Mouse (Mus musculus) limb, embryonic 14.5 days (tissue): ENCODE measurements at regions not wholly inside any gene's neighbourhood (a gene's known extent, or its start where the extent isn't known, plus 50 kb on each side); places are given as distances from the start of the nearest gene placed in this dataset.

ENCODE experiments used
- ATAC-seq: fragments of 200-750 bp; cut with Nextera tagmentation; 2 replicates; pipeline ENCODE4 v1.8.0; 2017; ENCODE audit warnings: low read depth, moderate number of reproducible peaks, moderate TSS enrichment; ENCODE audit not compliant: low FRiP score
- DNase-seq: peaks from one replicate; pipeline ENCODE4 v3.0.0-alpha.2; 2015; ENCODE audit warnings: low spot score
- H3K27ac ChIP-seq: fragments of 300-500 bp; sonication (generic); replicated peaks from 2 replicates; pipeline ENCODE4 v1.5.1; 2014; ENCODE audit warnings: low read depth, mild to moderate bottlenecking, low read length, moderate library complexity, mixed read lengths
- H3K27me3 ChIP-seq: fragments of 300-500 bp; sonication (generic); 2 replicates; pipeline ENCODE4 v1.6.1; 2014; ENCODE audit warnings: low read length, mixed read lengths; ENCODE audit not compliant: control insufficient read depth, insufficient read depth
- H3K36me3 ChIP-seq: fragments of 300-500 bp; sonication (generic); 2 replicates; pipeline ENCODE4 v1.6.1; 2014; ENCODE audit warnings: mild to moderate bottlenecking, low read length, moderate library complexity, mixed read lengths; ENCODE audit not compliant: control insufficient read depth, insufficient read depth
- H3K4me1 ChIP-seq: fragments of 300-500 bp; sonication (generic); 2 replicates; pipeline ENCODE4 v1.6.1; 2014; ENCODE audit warnings: antibody characterized with exemption, low read length, mixed read lengths; ENCODE audit not compliant: control insufficient read depth, insufficient read depth
- H3K4me2 ChIP-seq: fragments of 300-500 bp; sonication (generic); replicated peaks from 2 replicates; pipeline ENCODE4 v1.6.1; 2014; ENCODE audit warnings: low read depth, mild to moderate bottlenecking, low read length, moderate library complexity; ENCODE audit not compliant: severe bottlenecking
- H3K4me3 ChIP-seq: fragments of 300-500 bp; sonication (generic); replicated peaks from 2 replicates; pipeline ENCODE4 v1.5.1; 2014; ENCODE audit warnings: low read length
- H3K9ac ChIP-seq: fragments of 300-500 bp; sonication (generic); 2 replicates; pipeline ENCODE4 v1.6.1; 2014; ENCODE audit warnings: mild to moderate bottlenecking, low read depth, low read length, moderate library complexity; ENCODE audit not compliant: severe bottlenecking
- H3K9me3 ChIP-seq: fragments of 300-500 bp; sonication (generic); 2 replicates; pipeline ENCODE4 v1.6.1; 2016; ENCODE audit warnings: low read length; ENCODE audit not compliant: control insufficient read depth
- POLR2A ChIP-seq: fragments of 200-500 bp; IDR thresholded peaks from 2 replicates; pipeline ENCODE4 v1.8.0; 2012; ENCODE audit warnings: inconsistent platforms, mild to moderate bottlenecking, moderate library complexity, borderline replicate concordance; ENCODE audit not compliant: insufficient read depth, insufficient read length; ENCODE audit errors: extremely low read depth
- WGBS: fragments of 180-500 bp; shearing (Covaris S2); extraction: QIAGEN DNeasy Blood & Tissue Kit; methylation state at CpG from one replicate; pipeline ENCODE4 v1.1.7; 2014; 5-methylcytosine and 5-hydroxymethylcytosine counted together

DNA sequence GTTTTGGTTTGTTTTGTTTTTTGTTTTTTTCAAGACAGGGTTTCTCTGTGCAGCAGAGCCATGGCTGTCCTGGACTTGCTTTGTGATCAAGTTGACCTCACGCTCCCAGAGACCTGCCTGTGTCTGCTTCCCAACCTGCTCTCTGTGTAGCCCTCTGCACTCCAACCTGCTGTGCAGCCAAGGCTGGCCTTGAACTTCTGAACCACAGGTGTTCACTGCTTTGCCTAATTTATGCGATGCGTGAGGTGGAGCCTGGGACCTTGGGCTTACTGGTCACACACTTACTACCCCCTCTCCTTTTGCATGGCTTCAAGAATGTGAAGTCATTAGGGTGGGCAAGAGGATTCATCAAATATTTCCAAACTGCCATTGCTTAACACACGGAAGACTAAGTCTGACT, 354.6 kb downstream of the Fam19a5 start:
- ATAC-seq: no peak
- 77% methylated on average over 4 of the region's 4 CpGs for WGBS
- no peak for DNase-seq
- no peaks in the 10 kb centered on the region for H3K4me1 ChIP-seq
- H3K4me2 ChIP-seq: no peak overlapping the region
- H3K9ac ChIP-seq: no peak overlapping the region
- no peaks in the 10 kb centered on the region for H3K36me3 ChIP-seq
- H3K9me3 ChIP-seq: no peaks in the 10 kb centered on the region
- no peak for TF ChIP-seq POLR2A
- H3K27ac ChIP-seq: no peak overlapping the region
- H3K4me3 ChIP-seq: no peak overlapping the region
- no peaks in the 10 kb centered on the region for H3K27me3 ChIP-seq

GRCm38 (mm10) chr15:87904436-87904835, 360.3 kb downstream of the Fam19a5 start:
- WGBS: 88% methylated on average over 6 of the region's 6 CpGs
- no peak for DNase-seq
- ATAC-seq: no peak

DNA sequence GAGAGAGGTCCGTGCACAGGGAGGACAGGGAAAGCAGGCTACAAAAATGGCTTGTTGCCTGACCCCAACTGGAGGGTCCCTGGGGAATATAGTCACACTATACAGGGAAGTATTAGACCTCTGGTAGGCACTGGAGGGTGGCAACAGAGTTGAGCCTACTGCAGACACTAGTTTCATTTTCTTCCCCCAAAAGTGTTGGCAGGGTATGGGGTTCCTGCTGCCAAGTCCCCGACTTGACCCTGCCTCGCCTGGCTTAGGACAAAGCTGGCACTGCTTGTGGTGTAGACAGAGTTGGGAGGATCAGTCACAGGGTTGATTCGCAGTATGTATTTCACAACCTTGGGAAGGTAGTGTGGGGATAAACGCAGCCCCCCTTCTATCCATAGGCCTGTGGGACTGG, 362.2 kb downstream of the Fam19a5 start:
- Histone ChIP-seq H3K9me3 (no peaks in the 10 kb centered on the region), H3K4me2 (no peak overlapping the region), H3K4me3 (no peak overlapping the region), H3K36me3 (no peaks in the 10 kb centered on the region), H3K9ac (no peak overlapping the region), H3K27ac (no peak overlapping the region), H3K4me1 (no peaks in the 10 kb centered on the region), H3K27me3 (no peaks in the 10 kb centered on the region)
- ATAC-seq (no peak), DNase-seq (no peak)
- 91% methylated on average over 5 of the region's 5 CpGs for WGBS
- no peak for TF ChIP-seq POLR2A

More at GRCm38 (mm10) chr15:87904436-87904835, 360.3 kb downstream of the Fam19a5 start:
- Histone ChIP-seq H3K4me1 (no peaks in the 10 kb centered on the region), H3K27me3 (no peaks in the 10 kb centered on the region), H3K4me3 (no peak overlapping the region), H3K36me3 (no peaks in the 10 kb centered on the region), H3K4me2 (no peak overlapping the region), H3K9me3 (no peaks in the 10 kb centered on the region), H3K27ac (no peak overlapping the region), H3K9ac (no peak overlapping the region)
- no peak for TF ChIP-seq POLR2A

- Histone ChIP-seq H3K4me2 (no peak overlapping the region), H3K36me3 (no peaks in the 10 kb centered on the region), H3K9me3 (no peaks in the 10 kb centered on the region), H3K4me1 (no peaks in the 10 kb centered on the region), H3K9ac (no peak overlapping the region), H3K4me3 (no peak overlapping the region), H3K27ac (no peak overlapping the region), H3K27me3 (no peaks in the 10 kb centered on the region)
- DNase-seq (no peak), ATAC-seq (no peak)
- no peak for TF ChIP-seq POLR2A
- 70% methylated on average over 9 of the region's 9 CpGs for WGBS
Measured at GRCm38 (mm10) chr15:87922091-87922490, 378.0 kb downstream of the Fam19a5 start.

- Histone ChIP-seq H3K27me3 (no peaks in the 10 kb centered on the region), H3K27ac (no peak overlapping the region), H3K36me3 (no peaks in the 10 kb centered on the region), H3K4me2 (no peak overlapping the region), H3K4me3 (no peak overlapping the region), H3K9me3 (no peaks in the 10 kb centered on the region), H3K4me1 (no peaks in the 10 kb centered on the region), H3K9ac (no peak overlapping the region)
- TF ChIP-seq POLR2A: no peak
- no peak for ATAC-seq
- 87% methylated on average over 4 of the region's 4 CpGs for WGBS
- no peak for DNase-seq
Measured at GRCm38 (mm10) chr15:87922781-87923446, 378.8 kb downstream of the Fam19a5 start.
